Mouse (Mus musculus): ENCODE measurements around the gene Tmem108.

The Tmem108 gene

DNA sequence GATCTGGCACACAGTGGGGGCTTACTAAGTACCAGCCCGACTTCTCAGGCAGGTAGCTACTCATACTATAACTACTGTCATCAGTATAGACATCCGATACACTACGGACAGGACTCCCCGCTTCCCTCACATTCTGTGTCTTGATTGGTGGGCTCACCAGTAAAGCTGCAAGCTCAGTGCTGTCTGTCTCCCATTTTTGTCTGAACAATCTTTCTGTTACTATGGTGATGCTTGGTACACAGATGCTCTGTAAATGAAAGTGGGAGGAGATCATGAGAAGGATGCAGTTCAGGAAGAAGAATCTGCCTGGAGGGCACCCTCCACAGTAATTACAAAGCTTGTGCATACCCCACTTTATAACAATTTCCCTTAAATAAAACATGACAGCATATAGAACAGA, 176.8 kb downstream of the Tmem108 start:
- no peak for DNase-seq (ENCODE audit: low spot score)

DNA sequence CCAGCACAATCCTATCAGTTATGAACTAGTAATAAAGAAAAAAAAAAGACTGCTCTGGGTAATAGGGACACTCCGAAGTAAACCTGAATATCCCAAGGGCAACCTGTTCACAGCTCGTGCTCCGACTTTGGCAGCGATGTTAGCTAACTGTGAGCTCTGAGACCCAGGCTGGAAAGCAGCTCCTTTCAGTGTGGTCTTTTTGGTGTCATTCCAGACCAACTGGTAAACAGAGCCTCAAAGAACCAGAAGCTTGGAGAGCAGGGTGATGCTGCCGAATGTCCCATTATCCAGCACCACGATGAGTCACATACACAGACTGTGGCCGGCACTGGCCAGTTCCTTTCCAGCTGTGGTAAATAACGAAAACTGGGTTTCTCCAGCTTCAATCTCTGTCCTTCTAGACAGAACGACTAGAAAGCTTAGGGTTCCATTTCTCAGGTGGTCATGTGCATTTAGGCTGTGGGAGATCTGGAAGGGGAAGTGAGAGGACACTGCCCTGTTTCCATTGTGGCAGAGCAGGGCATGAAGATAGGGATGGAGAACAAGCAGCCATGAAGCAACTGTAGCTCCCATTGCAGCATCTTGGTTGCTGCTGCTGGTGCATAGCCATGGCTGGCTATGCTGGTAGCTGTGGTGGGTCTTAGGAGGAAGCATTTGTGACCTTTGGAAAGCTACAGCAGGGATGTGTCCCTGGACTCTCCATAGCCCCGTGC, 179.2 kb downstream of the Tmem108 start:
- no peak for DNase-seq (ENCODE audit: low spot score)

- DNase-seq (ENCODE audit: low spot score): no peak
Measured at GRCm38 (mm10) chr9:103580621-103581020, 181.0 kb downstream of the Tmem108 start.

DNA sequence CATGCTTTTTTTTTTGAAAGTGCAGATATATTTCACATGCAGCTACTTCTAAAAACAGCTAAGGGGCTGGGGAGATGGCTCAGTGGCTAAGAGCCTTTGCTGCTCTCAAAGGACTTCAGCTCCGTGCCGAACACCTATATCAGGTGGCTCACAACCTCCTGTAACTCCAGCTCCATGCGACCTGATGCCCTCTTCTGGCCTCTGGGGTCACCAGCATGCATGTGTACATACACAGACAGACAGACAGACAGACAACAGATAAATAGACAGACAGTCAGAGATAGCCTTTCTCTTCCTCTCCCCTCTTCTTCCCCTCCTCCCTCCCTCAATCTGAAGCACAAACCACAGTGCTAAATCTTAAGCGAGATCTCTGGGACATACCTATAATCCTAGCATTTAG, 181.5 kb downstream of the Tmem108 start:
- no peak for DNase-seq (ENCODE audit: low spot score)

GRCm38 (mm10) chr9:103579411-103580026, 182.1 kb downstream of the Tmem108 start:
- no peak for DNase-seq (ENCODE audit: low spot score)

- DNase-seq (ENCODE audit: low spot score): no peak
Measured at GRCm38 (mm10) chr9:103577731-103578130, 183.9 kb downstream of the Tmem108 start.

DNA sequence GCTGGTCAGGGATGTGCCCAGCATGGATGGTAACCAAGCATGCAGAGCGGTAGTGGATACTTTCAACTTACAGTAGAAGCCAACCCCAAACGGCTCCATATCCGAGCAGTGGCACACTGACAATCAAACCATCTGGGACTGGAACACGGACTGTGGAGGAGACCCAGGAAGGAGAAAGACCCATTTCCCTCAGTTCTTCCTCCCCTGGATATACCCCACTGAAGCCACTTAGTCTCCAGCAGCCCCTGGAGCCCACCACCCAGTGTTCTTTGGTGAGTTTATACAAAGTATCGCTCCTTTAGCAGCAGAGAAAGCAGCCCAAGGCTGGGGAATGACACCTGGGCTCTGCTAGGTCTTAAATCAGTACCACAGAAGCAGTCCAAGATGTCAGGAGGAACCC, 184.5 kb downstream of the Tmem108 start:
- no peak for DNase-seq (ENCODE audit: low spot score)

DNA sequence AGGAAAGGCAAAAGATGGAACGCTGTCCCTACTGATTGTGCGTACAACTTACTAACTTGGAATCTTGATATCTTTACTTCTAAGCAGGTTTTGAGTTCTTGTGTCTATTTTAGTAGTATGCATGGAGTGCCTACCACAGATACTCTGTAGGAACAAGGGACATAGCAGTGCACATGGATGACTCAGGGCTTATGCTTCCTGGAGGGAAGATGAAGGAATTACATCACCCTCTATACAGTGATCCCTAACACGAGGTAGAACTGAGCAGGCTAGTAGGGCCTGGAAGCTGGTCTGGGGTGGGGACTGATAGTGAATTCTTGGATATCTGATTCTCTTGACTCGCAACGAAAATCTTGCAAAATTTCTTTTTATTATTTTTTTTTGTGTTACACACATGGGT, 185.7 kb downstream of the Tmem108 start:
- no peak for DNase-seq (ENCODE audit: low spot score)

DNA sequence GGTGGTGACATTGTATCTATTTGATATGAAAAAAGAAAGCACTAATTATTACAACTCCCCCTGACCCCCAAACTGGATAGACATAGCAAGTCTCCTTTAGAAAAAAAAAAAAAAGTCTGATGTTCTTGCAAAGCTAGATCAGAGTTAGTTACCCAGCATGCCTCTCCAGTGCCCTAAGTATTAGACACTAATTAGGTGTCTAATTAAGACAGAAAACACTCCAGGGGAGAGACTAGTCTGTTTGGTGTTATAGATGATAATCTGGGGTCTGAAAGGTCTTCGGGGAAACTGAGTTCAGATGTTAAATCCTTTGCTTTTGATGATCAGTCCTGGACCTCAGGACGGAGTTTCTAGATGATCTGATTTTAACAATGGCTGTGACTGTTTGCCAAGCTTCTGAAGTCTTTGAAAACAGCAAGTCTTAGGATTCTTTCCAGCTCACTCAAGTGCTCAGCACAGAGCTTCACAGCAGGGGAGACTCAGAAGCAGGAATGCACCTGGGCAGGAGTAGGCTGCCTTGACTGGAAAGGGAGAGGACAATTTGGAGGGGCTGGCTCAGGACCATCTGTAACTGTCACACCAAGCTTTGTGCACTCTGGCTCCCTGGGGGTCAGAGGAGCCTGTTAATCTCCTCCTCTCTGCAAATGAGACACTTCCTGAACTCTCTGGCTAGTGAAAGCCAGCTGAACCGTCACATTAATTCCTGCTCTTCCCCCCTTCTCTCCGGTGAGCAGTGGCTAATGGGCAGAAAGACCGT, 187.5 kb downstream of the Tmem108 start:
- no peak for DNase-seq (ENCODE audit: low spot score)

DNA sequence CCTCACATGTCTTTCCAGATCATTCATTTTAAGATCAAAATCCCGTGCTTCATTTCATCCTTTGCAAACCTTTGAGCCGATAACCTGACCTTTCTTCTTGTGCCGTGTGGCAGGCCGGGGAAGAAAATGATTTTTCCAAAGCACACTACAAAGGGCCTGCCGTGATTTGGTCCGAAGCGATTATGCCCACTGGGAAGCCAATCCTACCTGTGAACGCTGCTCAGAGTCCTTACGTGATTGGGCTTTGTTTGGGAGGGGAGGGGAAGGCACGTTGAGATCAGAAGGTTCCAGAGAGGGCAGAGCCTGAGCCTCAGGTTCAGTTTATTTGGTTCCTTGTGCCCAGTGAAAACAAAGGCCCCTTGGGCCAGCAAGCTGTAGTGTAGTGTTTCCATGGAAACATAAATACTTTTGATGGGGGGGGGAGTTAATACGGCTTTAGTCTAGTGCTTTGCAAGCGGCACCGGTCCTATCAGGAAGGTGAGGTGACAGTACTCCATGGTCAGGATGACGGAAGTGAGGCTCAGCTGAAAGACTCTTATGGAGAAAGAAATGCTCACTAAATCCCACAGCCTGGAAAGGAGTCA, 191.4 kb downstream of the Tmem108 start:
- DNase-seq (ENCODE audit: low spot score): no peak

DNA sequence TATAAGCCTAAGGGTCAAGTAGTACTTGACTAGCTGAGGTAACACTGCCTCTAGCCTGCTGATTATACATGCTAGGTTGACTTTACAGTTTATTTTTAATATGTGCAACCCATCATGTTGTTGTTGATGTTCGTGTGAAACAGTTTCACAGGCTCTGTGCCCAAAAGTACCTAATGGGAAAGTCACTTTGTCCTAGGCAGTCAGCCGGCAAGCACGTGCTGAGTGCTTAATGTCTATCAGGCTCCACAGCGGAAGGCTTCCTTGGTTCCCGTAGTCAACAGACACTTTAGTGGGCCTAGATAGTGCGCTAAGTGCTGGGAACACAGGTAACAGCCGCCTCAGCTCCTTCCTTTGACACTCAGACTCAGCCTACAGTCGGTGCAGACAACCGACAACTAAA, 192.7 kb downstream of the Tmem108 start:
- no peak for DNase-seq (ENCODE audit: low spot score)

- no peak for DNase-seq (ENCODE audit: low spot score)
Measured at GRCm38 (mm10) chr9:103565186-103565585, 196.5 kb downstream of the Tmem108 start.

- DNase-seq (ENCODE audit: low spot score): peak; percentile 20
Measured at GRCm38 (mm10) chr9:103563864-103564610, 197.6 kb downstream of the Tmem108 start.

GRCm38 (mm10) chr9:103562063-103562462, 199.6 kb downstream of the Tmem108 start:
- DNase-seq (ENCODE audit: low spot score): no peak

GRCm38 (mm10) chr9:103558741-103559140, 202.9 kb downstream of the Tmem108 start:
- no peak for DNase-seq (ENCODE audit: low spot score)

DNA sequence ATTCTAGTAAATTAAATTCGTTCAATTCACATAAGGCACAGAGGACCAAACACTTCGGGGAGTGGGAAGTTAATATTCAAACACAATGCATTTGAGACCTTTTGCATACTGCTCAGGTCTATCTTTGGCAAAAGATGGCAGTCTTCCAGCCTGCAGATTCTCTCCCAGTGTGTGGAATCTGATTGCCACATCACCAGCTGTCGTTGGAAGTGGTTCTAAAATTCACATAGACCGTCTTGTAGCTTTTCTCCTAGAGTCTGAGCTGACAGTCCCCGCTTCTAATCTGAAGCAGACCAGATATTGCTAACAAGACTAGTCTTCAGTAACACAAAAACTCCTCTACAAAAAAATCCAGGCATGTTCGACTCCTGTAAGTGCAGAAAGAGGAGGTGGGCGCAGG, 203.4 kb downstream of the Tmem108 start:
- DNase-seq (ENCODE audit: low spot score): no peak

- DNase-seq (ENCODE audit: low spot score): no peak
Measured at GRCm38 (mm10) chr9:103557085-103557484, 204.6 kb downstream of the Tmem108 start.

DNA sequence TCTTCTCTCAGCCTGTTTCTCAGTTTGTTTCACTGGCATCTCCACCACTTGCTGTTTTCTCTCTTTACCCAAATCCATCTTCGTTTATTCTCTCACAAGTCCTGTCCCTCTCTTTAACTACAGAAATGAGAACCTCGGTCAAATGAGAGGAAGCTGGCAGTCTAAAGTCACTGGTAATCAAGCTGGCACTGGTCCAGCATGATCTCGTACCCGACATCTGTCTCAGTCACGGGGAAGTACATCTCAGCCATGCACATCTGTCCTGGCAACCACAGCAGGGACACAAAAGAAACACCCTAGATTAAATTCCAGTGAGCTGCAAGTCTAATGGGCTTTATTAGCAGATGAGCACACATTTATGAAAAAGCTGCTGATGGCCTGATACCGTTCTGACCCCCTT, 206.3 kb downstream of the Tmem108 start:
- DNase-seq (ENCODE audit: low spot score): no peak

- no peak for DNase-seq (ENCODE audit: low spot score)
Measured at GRCm38 (mm10) chr9:103550661-103551248, 210.9 kb downstream of the Tmem108 start.

- no peak for DNase-seq (ENCODE audit: low spot score)
Measured at GRCm38 (mm10) chr9:103549178-103549577, 212.5 kb downstream of the Tmem108 start.

- DNase-seq (ENCODE audit: low spot score): no peak
Measured at GRCm38 (mm10) chr9:103548606-103549005, 213.0 kb downstream of the Tmem108 start.

Measured in ovary, postnatal 36 days (tissue).